Mouse (Mus musculus) embryonic fibroblast, embryonic 13.5 days (primary cell): ENCODE data around the gene Herc3. TPM values are rescaled to one million over a fixed set of nuclear protein-coding genes. Genes with fewer than 3 reads are reported as not detected.
"Not testable (repeated sequence)": the region's sequence is repeated elsewhere in the genome, so short reads cannot be mapped to it uniquely, and the experiment has no call there.

Source experiments
- H3K27ac ChIP-seq: 2 replicates; pipeline ENCODE4 v1.5.1; 2012; ENCODE audit warnings: low read length, control low read depth, inconsistent platforms; ENCODE audit not compliant: insufficient read depth
- H3K4me1 ChIP-seq: 2 replicates; pipeline ENCODE4 v1.6.1; 2011; ENCODE audit warnings: low read length; ENCODE audit not compliant: control insufficient read depth, insufficient read depth
- H3K4me3 ChIP-seq: 2 replicates; pipeline ENCODE4 v1.5.1; 2011; ENCODE audit warnings: mild to moderate bottlenecking, control low read depth, low read length; ENCODE audit not compliant: insufficient read depth
- CTCF ChIP-seq: IDR thresholded peaks from 2 replicates; pipeline ENCODE4 v1.5.1; 2011; ENCODE audit warnings: mild to moderate bottlenecking, control low read depth, low read length, moderate library complexity, borderline replicate concordance; ENCODE audit not compliant: insufficient read depth
- POLR2A ChIP-seq: IDR thresholded peaks from 2 replicates; pipeline ENCODE4 v1.6.1; 2011; ENCODE audit warnings: low read depth, mild to moderate bottlenecking, control low read depth, low read length, moderate library complexity
- polyA plus RNA-seq: library from polyadenylated mRNA; stranded (reverse); fragments of >200 nt; gene quantifications from 2 replicates; pipeline ENCODE4 v1.2.4, GENCODE M21; 2011; ENCODE audit warnings: low read depth; ENCODE audit not compliant: missing spikeins, insufficient read length

The Herc3 gene
- polyA plus RNA-seq, 1 experiment, result 13.5 TPM

- no peak overlapping the region for H3K27ac ChIP-seq
- no peak overlapping the region for H3K4me3 ChIP-seq
- TF ChIP-seq CTCF, result no peak
- TF ChIP-seq POLR2A, result no peak
- no peaks in the 10 kb centered on the region for H3K4me1 ChIP-seq
Measured at GRCm38 (mm10) chr6:58855676-58856367, 24.6 kb downstream of the Herc3 start.

GRCm38 (mm10) chr6:58856494-58856893 is 25.2 kb downstream of the Herc3 start:
- TF ChIP-seq POLR2A, result no peak
- no peak for TF ChIP-seq CTCF
- no peaks in the 10 kb centered on the region for H3K4me1 ChIP-seq
- no peak overlapping the region for H3K4me3 ChIP-seq
- no peak overlapping the region for H3K27ac ChIP-seq

- Histone ChIP-seq H3K27ac (no peak overlapping the region), H3K4me3 (no peak overlapping the region), H3K4me1 (no peaks in the 10 kb centered on the region)
- TF ChIP-seq CTCF, result no peak
- TF ChIP-seq POLR2A, result no peak
Measured at GRCm38 (mm10) chr6:58859517-58859916, 28.3 kb downstream of the Herc3 start.

- no peak overlapping the region for H3K27ac ChIP-seq
- no peaks in the 10 kb centered on the region for H3K4me1 ChIP-seq
- no peak overlapping the region for H3K4me3 ChIP-seq
- no peak for TF ChIP-seq POLR2A
- no peak for TF ChIP-seq CTCF
Measured at GRCm38 (mm10) chr6:58862446-58862993, 31.3 kb downstream of the Herc3 start.

GRCm38 (mm10) chr6:58863631-58864235 is 32.5 kb downstream of the Herc3 start:
- H3K4me3 ChIP-seq, result no peak overlapping the region

GRCm38 (mm10) chr6:58867858-58868257 is 36.6 kb downstream of the Herc3 start:
- not testable (repeated sequence) for H3K27ac ChIP-seq, H3K4me3 ChIP-seq, H3K4me1 ChIP-seq

More at GRCm38 (mm10) chr6:58863631-58864235, 32.5 kb downstream of the Herc3 start:
- no peak overlapping the region for H3K27ac ChIP-seq
- H3K4me1 ChIP-seq, result no peaks in the 10 kb centered on the region
- TF ChIP-seq CTCF, result no peak
- TF ChIP-seq POLR2A, result no peak

GRCm38 (mm10) chr6:58879572-58879971 is 48.3 kb downstream of the Herc3 start:
- Histone ChIP-seq H3K4me1 (no peaks in the 10 kb centered on the region), H3K4me3 (no peak overlapping the region), H3K27ac (no peak overlapping the region)
- no peak for TF ChIP-seq CTCF
- TF ChIP-seq POLR2A, result no peak

- Histone ChIP-seq H3K4me3 (no peak overlapping the region), H3K4me1 (no peaks in the 10 kb centered on the region), H3K27ac (no peak overlapping the region)
- no peak for TF ChIP-seq CTCF
- no peak for TF ChIP-seq POLR2A
Measured at GRCm38 (mm10) chr6:58879987-58880386, 48.7 kb downstream of the Herc3 start.

GRCm38 (mm10) chr6:58880861-58881260 is 49.6 kb downstream of the Herc3 start:
- Histone ChIP-seq H3K27ac (no peak overlapping the region), H3K4me1 (no peaks in the 10 kb centered on the region), H3K4me3 (no peak overlapping the region)
- TF ChIP-seq CTCF (no peak), POLR2A (no peak)

GRCm38 (mm10) chr6:58881363-58881762 is 50.1 kb downstream of the Herc3 start:
- no peak overlapping the region for H3K27ac ChIP-seq
- no peak overlapping the region for H3K4me3 ChIP-seq
- TF ChIP-seq CTCF (no peak), POLR2A (no peak)
- H3K4me1 ChIP-seq, result no peaks in the 10 kb centered on the region
